Mouse (Mus musculus): ENCODE measurements around the gene Med27. TPM values are rescaled to one million over a fixed set of nuclear protein-coding genes. Genes with fewer than 3 reads are reported as not detected.
A peak's percentile ranks its signal among the peaks of the same experiment; 100 is the strongest.

Med27 gene
- polyA plus RNA-seq, 1 experiment from 2014 or later = 65.3 TPM

DNA sequence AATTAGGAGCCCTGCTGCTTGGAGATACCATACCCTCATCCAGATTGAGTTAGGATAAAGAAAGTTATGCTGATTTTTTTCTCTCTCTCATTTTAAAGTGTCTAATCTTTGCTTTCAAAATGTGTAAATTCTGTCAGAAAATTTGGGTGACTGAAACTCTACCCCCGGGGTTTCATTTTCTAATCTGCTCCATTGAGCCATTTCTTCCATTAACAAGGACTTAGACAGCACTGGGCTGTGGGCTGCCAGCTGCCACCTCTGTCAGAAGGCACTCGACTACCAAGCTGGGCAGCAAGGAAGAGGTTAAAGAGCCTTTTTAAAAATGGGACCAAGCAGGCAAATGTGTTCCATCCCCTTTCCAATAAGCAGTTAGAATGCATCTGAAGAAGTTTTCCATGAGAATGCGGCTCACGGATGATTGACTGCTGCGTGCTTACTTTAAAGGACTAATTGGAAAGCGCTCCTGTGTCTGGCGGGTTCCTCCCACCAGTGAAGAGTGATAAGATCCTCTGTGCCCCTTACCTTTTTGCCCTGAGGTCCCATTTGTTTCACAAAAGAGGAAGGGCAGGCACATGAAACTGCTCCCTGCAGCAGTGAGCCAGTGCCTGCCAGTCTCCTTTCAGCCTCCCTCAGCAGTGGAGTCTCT, 93.4 kb downstream of the Med27 start:
- Histone ChIP-seq H3K9ac (no peak overlapping the region), H3K27ac (0 out of 2 replicates have a peak overlapping the region, but pooled peaks have one; percentile 23), H3K27me3 (no peaks in the 10 kb centered on the region), H3K4me3 (no peak overlapping the region), H3K9me3 (replicated peaks) (no peaks in the 10 kb centered on the region), H3K4me2 (replicated peaks) (no peak overlapping the region), H3K36me3 (no peaks in the 10 kb centered on the region), H3K4me1 (peaks cover 19% of the 10 kb centered on the region)
- no peak for ATAC-seq (ENCODE audit: low FRiP score)
- WGBS = 45% methylated on average over 7 of the region's 7 CpGs

DNA sequence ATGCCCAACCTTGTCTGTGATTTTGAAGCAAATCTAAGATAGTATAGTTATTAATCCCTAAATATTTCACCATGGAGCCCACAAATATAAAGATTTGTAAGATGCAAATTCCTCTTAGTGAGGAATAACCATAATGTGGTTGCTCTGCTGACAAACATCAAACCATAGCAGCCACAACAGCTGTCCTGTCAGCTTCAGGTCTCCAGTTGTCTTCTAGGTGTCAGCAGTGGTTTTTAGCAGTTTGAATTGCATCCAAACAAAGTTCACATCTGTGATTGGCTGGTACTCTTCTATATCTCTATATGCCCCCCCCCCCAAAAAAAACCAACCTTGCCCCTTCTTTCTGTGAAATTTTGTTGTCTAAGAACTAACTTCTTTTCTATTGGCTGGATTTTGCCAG, 95.7 kb downstream of the Med27 start:
- H3K9me3 ChIP-seq (replicated peaks) = no peaks in the 10 kb centered on the region
- no peaks in the 10 kb centered on the region for H3K27me3 ChIP-seq
- H3K9ac ChIP-seq = no peak overlapping the region
- H3K4me1 ChIP-seq = peaks cover 22% of the 10 kb centered on the region
- ATAC-seq (ENCODE audit: low FRiP score) = no peak
- no peak overlapping the region for H3K27ac ChIP-seq
- no peaks in the 10 kb centered on the region for H3K36me3 ChIP-seq
- no peak overlapping the region for H3K4me3 ChIP-seq
- no peak overlapping the region for H3K4me2 ChIP-seq (replicated peaks)

DNA sequence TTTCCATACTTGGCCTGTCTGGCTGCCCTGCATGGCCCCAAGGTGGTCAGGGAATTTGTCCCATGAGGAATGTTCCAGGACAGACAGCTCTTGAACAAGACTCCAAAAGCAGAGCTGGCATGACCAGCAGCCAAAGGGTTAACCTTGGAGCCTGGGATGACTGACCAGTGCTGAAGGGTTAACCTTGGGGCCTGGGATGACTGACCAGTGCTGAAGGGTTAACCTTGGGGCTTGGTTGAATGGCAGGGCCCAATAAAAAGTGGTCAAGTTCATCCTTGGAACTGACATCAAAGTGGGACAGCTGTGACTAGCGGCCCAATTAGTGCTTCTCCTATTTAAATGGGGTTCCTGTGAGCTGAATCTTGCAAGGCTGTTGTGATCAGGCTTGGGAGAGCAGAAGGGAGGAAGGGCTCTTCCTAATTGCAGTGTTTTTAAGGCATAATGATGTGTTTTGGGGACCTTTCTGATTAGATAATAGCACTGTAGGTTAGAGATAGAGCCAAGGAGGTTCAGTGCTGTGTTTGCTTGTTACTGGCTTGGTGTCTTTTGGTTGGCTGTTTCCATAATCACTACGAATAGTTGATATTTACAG, 97.1 kb downstream of the Med27 start:
- WGBS = 80% methylated on average over 2 of the region's 2 CpGs
- no peak overlapping the region for H3K27ac ChIP-seq
- no peaks in the 10 kb centered on the region for H3K36me3 ChIP-seq
- H3K4me3 ChIP-seq = no peak overlapping the region
- ATAC-seq (ENCODE audit: low FRiP score) = no peak
- no peak overlapping the region for H3K9ac ChIP-seq
- no peaks in the 10 kb centered on the region for H3K27me3 ChIP-seq
- H3K4me1 ChIP-seq = peaks cover 27% of the 10 kb centered on the region
- H3K4me2 ChIP-seq (replicated peaks) = no peak overlapping the region
- H3K9me3 ChIP-seq (replicated peaks) = no peaks in the 10 kb centered on the region

DNA sequence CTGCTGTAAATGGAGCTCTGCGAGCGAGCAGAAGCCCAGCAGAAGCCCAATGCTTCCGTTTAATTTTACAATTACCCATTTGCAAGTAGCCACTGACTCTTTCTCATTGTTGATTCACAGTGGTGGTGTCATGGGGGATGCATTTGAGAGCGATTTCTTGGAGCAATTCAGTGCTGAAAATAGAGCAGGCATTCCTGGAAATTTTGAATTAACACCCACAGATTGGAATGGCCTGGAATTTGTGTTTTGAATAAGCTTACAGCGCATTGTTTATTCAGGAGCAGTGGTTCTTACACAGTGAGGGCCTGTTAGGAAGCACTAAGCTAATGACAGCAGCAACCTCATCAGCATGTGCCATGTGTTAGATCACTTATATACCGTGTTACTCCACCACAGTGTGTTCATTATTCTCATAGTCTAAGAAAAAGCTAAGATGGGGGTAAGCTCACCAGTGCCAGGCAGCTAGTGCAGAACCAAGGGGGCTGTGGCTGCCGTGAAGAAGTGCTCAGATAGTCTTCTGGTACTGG, 101.9 kb downstream of the Med27 start:
- 0 out of 2 replicates have a peak, but pooled peaks have one; percentile 35 for ATAC-seq (ENCODE audit: low FRiP score)
- H3K36me3 ChIP-seq = no peaks in the 10 kb centered on the region
- H3K9me3 ChIP-seq (replicated peaks) = no peaks in the 10 kb centered on the region
- H3K27me3 ChIP-seq = no peaks in the 10 kb centered on the region
- H3K4me3 ChIP-seq = no peak overlapping the region
- no peak overlapping the region for H3K4me2 ChIP-seq (replicated peaks)
- 63% methylated on average over 7 of the region's 7 CpGs for WGBS
- H3K27ac ChIP-seq = peak overlapping the region; percentile 58; the same call in 1 of the 2 replicates
- H3K9ac ChIP-seq = no peak overlapping the region
- peaks cover 43% of the 10 kb centered on the region for H3K4me1 ChIP-seq

DNA sequence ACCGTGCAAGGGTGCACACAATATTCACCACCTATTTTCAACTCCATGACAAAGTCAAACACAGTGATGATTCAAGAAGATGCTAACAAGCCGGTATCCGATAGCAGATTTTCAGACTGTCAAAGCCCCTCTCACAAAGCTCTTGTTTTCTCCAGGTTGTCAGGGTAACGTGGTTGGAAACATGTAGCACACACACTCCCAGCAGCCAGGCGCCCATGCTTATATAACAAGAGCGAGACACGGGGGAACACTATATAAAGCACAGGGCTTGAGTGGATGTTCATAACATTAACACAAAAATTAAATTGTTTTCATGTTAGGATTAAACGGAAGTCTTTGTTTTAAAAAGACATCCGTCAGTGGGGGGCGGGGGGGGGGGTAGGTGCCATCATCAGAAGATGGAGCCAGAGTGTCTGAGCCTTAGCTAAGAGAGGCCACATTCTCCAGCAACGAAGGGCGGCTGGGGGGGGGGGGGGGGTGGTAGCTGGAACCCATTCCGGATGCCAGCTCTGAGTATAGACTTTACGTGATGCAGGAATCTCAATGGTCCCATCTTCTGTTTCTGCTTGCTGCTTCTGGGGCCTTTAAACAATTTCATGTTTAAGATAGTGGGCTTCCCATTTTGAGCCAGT, 104.9 kb downstream of the Med27 start:
- no peak for ATAC-seq (ENCODE audit: low FRiP score)
- Histone ChIP-seq H3K4me1 (peaks cover 56% of the 10 kb centered on the region), H3K36me3 (no peaks in the 10 kb centered on the region), H3K9me3 (replicated peaks) (no peaks in the 10 kb centered on the region), H3K27me3 (no peaks in the 10 kb centered on the region), H3K27ac (peak overlapping the region; percentile 44; the same call in 1 of the 2 replicates), H3K4me2 (replicated peaks) (no peak overlapping the region), H3K4me3 (no peak overlapping the region), H3K9ac (no peak overlapping the region)
- WGBS = 68% methylated on average over 13 of the region's 14 CpGs

DNA sequence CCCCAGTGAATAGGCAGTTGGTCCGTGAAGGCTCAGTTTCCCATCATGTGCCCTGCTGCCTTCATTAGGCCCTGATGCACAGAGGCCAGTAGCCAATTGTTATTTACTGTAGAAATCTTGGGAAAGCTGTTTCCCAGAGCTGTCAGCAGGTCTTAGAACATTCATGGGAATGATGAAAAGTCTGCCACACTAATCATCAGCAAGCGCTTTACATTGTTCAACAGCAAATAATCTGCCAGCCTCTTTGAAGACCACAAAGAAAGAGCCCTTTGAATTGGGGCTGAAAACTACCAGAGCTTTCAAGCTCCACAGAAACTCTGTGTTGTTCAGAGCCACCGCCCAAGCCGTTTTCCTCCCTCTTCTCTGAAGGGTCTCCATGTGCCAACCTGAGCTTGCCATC, 106.8 kb downstream of the Med27 start:
- no peak overlapping the region for H3K4me3 ChIP-seq
- ATAC-seq (ENCODE audit: low FRiP score) = no peak
- 56% methylated on average over 4 of the region's 4 CpGs for WGBS
- H3K27me3 ChIP-seq = no peaks in the 10 kb centered on the region
- no peaks in the 10 kb centered on the region for H3K9me3 ChIP-seq (replicated peaks)
- H3K4me1 ChIP-seq = peaks cover 52% of the 10 kb centered on the region
- H3K27ac ChIP-seq = peak overlapping the region; percentile 12; the same call in 1 of the 2 replicates
- no peak overlapping the region for H3K9ac ChIP-seq
- no peaks in the 10 kb centered on the region for H3K36me3 ChIP-seq
- no peak overlapping the region for H3K4me2 ChIP-seq (replicated peaks)

DNA sequence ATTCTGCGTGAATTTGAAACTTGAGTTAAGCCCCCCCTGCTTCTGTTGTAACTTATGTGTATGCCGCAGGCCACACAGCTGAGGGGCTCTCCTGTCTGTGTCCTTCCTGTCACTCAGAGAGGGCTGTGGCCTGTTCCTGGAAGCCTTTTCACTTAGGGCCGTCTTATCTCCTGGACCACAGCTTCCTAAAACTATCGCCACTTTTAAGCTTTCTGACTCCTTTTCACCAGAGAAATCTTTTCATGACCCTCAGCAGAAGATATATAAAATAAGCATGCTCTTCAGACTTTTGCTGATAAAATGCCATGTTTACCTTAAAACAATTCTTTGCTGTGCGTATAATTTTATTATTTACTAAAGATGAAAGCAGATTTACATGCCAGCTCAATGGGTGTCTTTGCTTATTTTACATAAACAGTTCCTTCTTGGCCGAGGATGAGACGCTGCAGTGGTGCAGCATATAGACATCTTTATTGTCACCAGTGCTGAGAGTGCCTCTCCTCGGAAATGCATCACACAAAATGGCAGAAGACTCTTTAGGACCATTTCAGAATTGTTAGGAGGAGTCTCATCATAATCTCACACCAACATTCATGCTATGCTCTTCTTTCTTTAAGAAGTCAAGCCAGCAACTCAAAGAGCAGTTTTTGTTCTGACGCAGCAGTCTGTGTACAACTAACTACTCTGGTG, 110.2 kb downstream of the Med27 start:
- Histone ChIP-seq H3K27ac (no peak overlapping the region), H3K9me3 (replicated peaks) (no peaks in the 10 kb centered on the region), H3K4me1 (peaks cover 27% of the 10 kb centered on the region), H3K9ac (no peak overlapping the region), H3K36me3 (no peaks in the 10 kb centered on the region), H3K27me3 (no peaks in the 10 kb centered on the region), H3K4me3 (no peak overlapping the region), H3K4me2 (replicated peaks) (no peak overlapping the region)
- no peak for ATAC-seq (ENCODE audit: low FRiP score)
- WGBS = 80% methylated on average over 9 of the region's 9 CpGs

DNA sequence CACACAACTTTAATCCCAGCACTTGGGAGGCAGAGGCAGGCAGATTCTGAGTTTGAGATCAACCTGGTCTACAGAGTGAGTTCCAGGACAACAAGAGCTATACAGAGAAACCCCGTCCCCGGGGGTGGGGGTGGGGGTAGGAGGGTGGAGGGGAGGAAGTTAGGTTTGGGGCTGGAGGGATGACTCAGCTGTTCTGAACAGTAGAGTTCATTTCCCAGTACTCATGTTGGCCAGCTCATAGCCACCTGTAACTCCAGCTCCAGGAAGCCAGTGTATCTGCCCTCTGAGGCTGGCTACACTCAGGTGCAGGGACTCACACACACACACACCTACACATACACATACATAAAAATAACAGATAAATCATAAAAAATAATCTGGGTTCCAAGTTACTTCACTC, 111.1 kb downstream of the Med27 start:
- 78% methylated on average over 2 of the region's 2 CpGs for WGBS
- Histone ChIP-seq H3K36me3 (no peaks in the 10 kb centered on the region), H3K9me3 (replicated peaks) (no peaks in the 10 kb centered on the region), H3K4me3 (no peak overlapping the region), H3K4me1 (peaks cover 24% of the 10 kb centered on the region), H3K4me2 (replicated peaks) (no peak overlapping the region), H3K27ac (no peak overlapping the region), H3K27me3 (no peaks in the 10 kb centered on the region), H3K9ac (no peak overlapping the region)
- no peak for ATAC-seq (ENCODE audit: low FRiP score)

DNA sequence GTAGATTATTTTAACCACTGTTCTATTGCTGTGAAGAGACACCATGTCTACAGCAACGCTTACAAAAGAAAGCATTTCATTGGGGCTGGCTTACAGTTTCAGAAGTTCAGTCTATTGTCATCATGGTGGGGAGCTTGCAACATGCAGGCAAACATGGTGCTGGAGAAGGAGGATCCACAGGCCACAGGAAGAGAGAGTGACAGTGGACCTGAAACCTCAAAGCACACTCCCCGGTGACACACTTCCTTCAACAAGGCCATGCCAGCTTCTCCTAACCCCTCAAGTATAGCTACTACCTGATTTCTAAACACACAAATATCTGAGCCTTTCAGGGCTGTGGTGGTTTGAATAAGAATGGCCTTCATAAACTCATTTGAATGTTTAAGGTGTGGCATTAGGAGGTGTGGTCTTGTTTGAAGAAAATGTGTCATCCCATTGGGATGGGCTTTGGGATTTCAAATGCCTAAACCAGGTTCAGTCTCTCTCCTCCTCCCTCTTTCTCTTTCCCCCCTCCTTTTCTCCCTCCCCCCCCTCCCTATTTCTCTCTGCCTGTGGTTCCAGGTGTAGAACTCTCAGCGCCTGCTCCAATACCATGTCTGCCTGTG, 111.8 kb downstream of the Med27 start:
- Histone ChIP-seq H3K27me3 (no peaks in the 10 kb centered on the region), H3K27ac (no peak overlapping the region), H3K9me3 (replicated peaks) (no peaks in the 10 kb centered on the region), H3K4me2 (replicated peaks) (no peak overlapping the region), H3K9ac (no peak overlapping the region), H3K4me1 (peaks cover 16% of the 10 kb centered on the region), H3K4me3 (no peak overlapping the region), H3K36me3 (no peaks in the 10 kb centered on the region)
- no peak for ATAC-seq (ENCODE audit: low FRiP score)
- WGBS = 91% methylated on average over 3 of the region's 3 CpGs

DNA sequence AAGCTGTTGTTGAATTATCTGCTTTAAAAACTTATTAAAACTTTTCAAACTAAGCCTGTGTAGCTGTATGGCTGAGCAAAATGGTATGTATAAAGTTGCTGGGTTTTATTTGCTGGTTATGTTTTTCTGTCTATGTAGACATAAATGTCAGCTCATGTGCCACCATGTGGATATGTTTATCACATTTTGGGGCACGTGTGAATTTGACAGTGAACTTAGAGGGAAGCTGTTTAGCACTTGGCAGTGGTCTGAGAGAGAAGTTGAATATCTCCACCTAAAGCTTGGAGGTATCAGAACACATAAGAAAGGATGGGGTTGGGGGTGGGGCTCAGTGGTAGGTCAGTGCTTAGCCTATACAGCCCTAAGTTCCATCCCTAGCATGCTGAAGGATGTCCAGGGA, 113.0 kb downstream of the Med27 start:
- Histone ChIP-seq H3K4me2 (replicated peaks) (no peak overlapping the region), H3K27me3 (no peaks in the 10 kb centered on the region), H3K4me3 (no peak overlapping the region), H3K9me3 (replicated peaks) (no peaks in the 10 kb centered on the region), H3K9ac (no peak overlapping the region), H3K36me3 (no peaks in the 10 kb centered on the region), H3K4me1 (peaks cover 13% of the 10 kb centered on the region; the same call in 1 of the 2 replicates), H3K27ac (no peak overlapping the region)
- ATAC-seq (ENCODE audit: low FRiP score) = no peak
- 66% methylated on average over 1 of the region's 1 CpGs for WGBS

DNA sequence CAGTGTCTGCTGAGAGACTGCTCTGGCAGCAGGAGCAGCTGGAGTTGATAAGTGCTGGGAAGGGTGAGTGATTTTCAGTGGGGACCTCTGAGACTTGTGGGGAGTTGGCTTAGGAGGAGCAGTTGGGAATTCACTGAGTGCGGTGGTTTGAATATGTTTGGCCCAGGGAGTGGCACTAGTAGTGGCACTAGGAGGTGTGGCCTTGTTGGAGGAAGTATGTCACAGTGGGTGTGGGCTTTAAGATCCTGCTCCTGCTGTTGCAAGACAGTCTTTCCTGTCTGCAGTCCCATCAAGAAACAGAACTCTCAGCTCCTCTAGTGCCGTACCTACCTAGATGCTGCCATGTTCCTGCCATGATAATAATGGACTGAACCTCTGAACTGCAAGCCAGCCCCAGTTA, 115.2 kb downstream of the Med27 start:
- Histone ChIP-seq H3K9ac (no peak overlapping the region), H3K27ac (no peak overlapping the region), H3K9me3 (replicated peaks) (no peaks in the 10 kb centered on the region), H3K36me3 (no peaks in the 10 kb centered on the region), H3K4me2 (replicated peaks) (no peak overlapping the region), H3K27me3 (no peaks in the 10 kb centered on the region), H3K4me3 (no peak overlapping the region), H3K4me1 (peaks cover 22% of the 10 kb centered on the region)
- ATAC-seq (ENCODE audit: low FRiP score) = no peak
- WGBS = 85% methylated on average over 2 of the region's 2 CpGs

DNA sequence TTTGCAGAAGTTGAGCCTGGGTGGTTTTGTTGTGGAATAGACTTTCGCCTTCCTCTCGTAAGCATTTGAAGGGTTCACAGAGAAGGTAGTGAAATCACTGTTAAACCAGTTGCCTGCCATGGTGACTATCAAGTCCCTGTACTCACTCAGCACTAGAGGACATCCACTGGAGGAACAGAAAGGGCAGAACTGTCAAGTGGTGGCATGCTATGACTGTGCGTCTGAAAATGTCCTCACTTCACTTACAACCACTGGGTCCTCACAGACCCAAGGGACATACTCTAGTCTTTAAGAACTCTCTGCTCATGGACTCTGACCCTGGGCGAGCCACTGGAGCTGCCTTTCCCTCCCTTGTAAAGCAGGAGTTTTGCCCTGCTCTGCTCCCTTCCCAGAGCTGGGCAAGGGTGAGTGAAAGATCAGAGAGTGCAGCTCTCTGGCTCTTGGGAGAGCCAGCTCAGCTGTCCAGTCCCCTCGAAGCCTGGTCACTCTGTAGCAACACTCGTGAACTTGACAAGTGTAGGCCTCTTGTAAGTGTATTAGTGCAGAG, 116.5 kb downstream of the Med27 start:
- H3K4me1 ChIP-seq = peaks cover 22% of the 10 kb centered on the region
- H3K9me3 ChIP-seq (replicated peaks) = no peaks in the 10 kb centered on the region
- H3K27ac ChIP-seq = no peak overlapping the region
- no peak overlapping the region for H3K4me3 ChIP-seq
- WGBS = 88% methylated on average over 6 of the region's 6 CpGs
- no peaks in the 10 kb centered on the region for H3K27me3 ChIP-seq
- no peak overlapping the region for H3K4me2 ChIP-seq (replicated peaks)
- H3K36me3 ChIP-seq = no peaks in the 10 kb centered on the region
- no peak overlapping the region for H3K9ac ChIP-seq
- no peak for ATAC-seq (ENCODE audit: low FRiP score)

Measured in hindbrain, embryonic 12.5 days (tissue).